Mouse (Mus musculus): Measurements from ENCODE around the gene Rbm34.
"Not testable (repeated sequence)": the region's sequence is repeated elsewhere in the genome, so short reads cannot be mapped to it uniquely, and the experiment has no call there.

GRCm38 (mm10) chr8:126914107-126914490, 56.8 kb downstream of the Rbm34 start:
- not testable (repeated sequence) for TF ChIP-seq GATA1 (IDR thresholded peaks at IDR 0.05; ENCODE audit: borderline replicate concordance, low read length); FLI1 (IDR thresholded peaks at IDR 0.05; ENCODE audit: low read length)
